Mouse (Mus musculus) forebrain, embryonic 10.5 days (tissue): ENCODE measurements at regions not wholly inside any gene's neighbourhood (a gene's known extent, or its start where the extent isn't known, plus 50 kb on each side); places are given as distances from the start of the nearest gene placed in this dataset.

ENCODE experiments used
- DNase-seq: peaks from one replicate; pipeline ENCODE4 v3.0.0-alpha.2; 2017; ENCODE audit warnings: low spot score; ENCODE audit errors: extremely low spot score
- H3K27ac ChIP-seq: fragments of 300-500 bp; sonication (generic); 2 replicates; pipeline ENCODE4 v1.5.1; 2016; ENCODE audit warnings: mild to moderate bottlenecking
- H3K27me3 ChIP-seq: fragments of 300-500 bp; sonication (generic); 2 replicates; pipeline ENCODE4 v1.6.1; 2016; ENCODE audit warnings: mild to moderate bottlenecking; ENCODE audit not compliant: poor library complexity, severe bottlenecking
- H3K36me3 ChIP-seq: fragments of 300-500 bp; sonication (generic); replicated peaks from 2 replicates; pipeline ENCODE4 v1.6.1; 2016; ENCODE audit warnings: mild to moderate bottlenecking, moderate library complexity
- H3K4me1 ChIP-seq: fragments of 300-500 bp; sonication (generic); 2 replicates; pipeline ENCODE4 v1.6.1; 2016
- H3K4me3 ChIP-seq: fragments of 300-500 bp; sonication (generic); 2 replicates; pipeline ENCODE4 v1.5.1; 2016; ENCODE audit warnings: mild to moderate bottlenecking, moderate library complexity
- H3K9me3 ChIP-seq: fragments of 300-500 bp; sonication (generic); 2 replicates; pipeline ENCODE4 v1.6.1; 2016; ENCODE audit warnings: mild to moderate bottlenecking, moderate library complexity
- WGBS: fragments of 180-500 bp; shearing (Covaris S2); methylation state at CpG from one replicate; pipeline ENCODE4 v1.1.7; 2016; 5-methylcytosine and 5-hydroxymethylcytosine counted together

GRCm38 (mm10) chr17:50453524-50453923 is 55.7 kb upstream of the Plcl2 start:
- Histone ChIP-seq H3K27ac (no peak overlapping the region), H3K4me1 (peaks cover 5% of the 10 kb centered on the region; the same call in 1 of the 2 replicates), H3K36me3 (no peaks in the 10 kb centered on the region), H3K27me3 (no peaks in the 10 kb centered on the region), H3K9me3 (no peaks in the 10 kb centered on the region), H3K4me3 (no peak overlapping the region)
- no peak for DNase-seq

DNA sequence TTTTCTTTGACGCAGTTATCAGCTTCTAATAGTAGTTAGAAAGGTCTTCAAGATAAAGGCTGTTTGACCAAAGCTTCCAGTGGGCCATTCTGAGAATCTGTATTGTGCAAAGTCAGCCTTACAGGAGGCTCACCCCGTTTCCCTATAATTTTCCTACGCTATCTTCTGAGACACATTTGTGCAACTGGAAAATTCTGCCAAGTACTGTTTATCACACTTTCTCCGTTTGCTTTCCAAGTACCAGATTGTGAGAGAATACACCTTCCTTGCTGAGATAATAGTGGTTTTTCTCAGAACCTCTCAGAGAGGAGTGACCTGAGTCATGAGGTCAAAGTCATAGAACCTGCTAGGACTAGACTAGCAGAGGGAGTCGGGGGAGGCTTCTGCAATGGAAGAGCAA is 55.2 kb upstream of the Plcl2 start:
- DNase-seq, result no peak
- H3K9me3 ChIP-seq, result no peaks in the 10 kb centered on the region
- no peaks in the 10 kb centered on the region for H3K36me3 ChIP-seq
- H3K27me3 ChIP-seq, result no peaks in the 10 kb centered on the region
- no peak overlapping the region for H3K4me3 ChIP-seq
- H3K4me1 ChIP-seq, result peaks cover 5% of the 10 kb centered on the region; the same call in 1 of the 2 replicates
- no peak overlapping the region for H3K27ac ChIP-seq
- 92% methylated on average over 5 of the region's 5 CpGs for WGBS

DNA sequence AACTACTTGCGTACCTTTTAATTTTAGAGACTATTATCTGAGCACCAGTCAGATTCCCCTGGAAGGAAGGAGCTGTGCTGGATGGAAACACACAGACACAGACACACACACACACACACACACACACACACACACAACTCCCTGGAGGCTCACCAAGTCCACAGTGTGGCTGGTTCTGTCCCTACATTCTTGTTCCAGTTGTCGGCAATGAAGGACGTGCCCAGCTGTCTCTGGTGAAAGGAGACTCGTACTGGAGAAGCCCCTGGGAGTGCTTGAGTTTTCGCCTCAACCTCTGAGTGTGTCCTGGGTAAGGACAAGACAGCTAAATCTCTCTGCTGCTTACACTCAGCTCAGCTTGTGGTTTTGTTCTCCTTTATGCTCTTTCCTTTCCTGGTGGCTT is 54.3 kb upstream of the Plcl2 start:
- WGBS, result 82% methylated on average over 5 of the region's 5 CpGs
- H3K9me3 ChIP-seq, result no peaks in the 10 kb centered on the region

GRCm38 (mm10) chr17:50455719-50456118 is 53.5 kb upstream of the Plcl2 start:
- 93% methylated on average over 10 of the region's 10 CpGs for WGBS
- no peaks in the 10 kb centered on the region for H3K27me3 ChIP-seq
- no peaks in the 10 kb centered on the region for H3K4me1 ChIP-seq
- H3K36me3 ChIP-seq, result no peaks in the 10 kb centered on the region
- H3K27ac ChIP-seq, result no peak overlapping the region
- no peak for DNase-seq
- no peaks in the 10 kb centered on the region for H3K9me3 ChIP-seq
- no peak overlapping the region for H3K4me3 ChIP-seq

More for the DNA sequence above, 54.3 kb upstream of the Plcl2 start:
- no peak for DNase-seq
- H3K4me3 ChIP-seq, result no peak overlapping the region
- H3K27me3 ChIP-seq, result no peaks in the 10 kb centered on the region
- no peaks in the 10 kb centered on the region for H3K36me3 ChIP-seq
- peaks cover 5% of the 10 kb centered on the region; the same call in 1 of the 2 replicates for H3K4me1 ChIP-seq
- no peak overlapping the region for H3K27ac ChIP-seq

DNA sequence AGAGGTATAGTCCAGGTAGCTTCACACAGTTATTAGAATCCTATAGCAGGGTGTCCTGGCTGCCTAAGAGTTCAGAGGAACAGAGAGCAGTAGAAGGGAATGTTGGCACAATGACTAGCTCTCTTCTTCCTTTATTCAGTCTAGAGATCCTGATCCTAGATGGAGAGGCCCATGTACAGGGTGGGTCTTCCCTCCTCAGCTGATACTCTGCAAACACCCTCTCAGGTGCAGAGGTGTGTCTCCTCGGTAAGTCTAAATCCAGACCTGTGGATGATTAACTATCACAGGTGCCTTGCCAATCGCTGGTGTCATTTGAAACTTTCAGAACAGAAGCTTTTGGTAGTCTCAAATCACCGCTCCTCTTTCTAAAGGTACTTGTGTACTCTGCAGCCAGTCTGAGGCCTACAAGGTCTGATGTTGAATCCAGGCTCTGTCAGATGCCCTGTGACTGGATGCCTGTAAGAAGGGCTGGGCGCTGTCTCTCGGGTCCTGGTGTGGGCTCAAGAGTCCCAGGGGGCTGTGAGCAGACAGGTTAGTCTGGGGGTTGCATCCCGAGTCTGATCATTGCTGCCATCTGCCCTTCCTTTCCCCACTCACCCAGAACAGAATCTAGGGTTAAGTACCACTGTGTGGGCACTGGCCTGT is 52.0 kb upstream of the Plcl2 start:
- DNase-seq, result no peak
- Histone ChIP-seq H3K4me3 (no peak overlapping the region), H3K9me3 (no peaks in the 10 kb centered on the region), H3K27me3 (no peaks in the 10 kb centered on the region), H3K36me3 (no peaks in the 10 kb centered on the region), H3K4me1 (no peaks in the 10 kb centered on the region), H3K27ac (no peak overlapping the region)
- WGBS, result 88% methylated on average over 6 of the region's 6 CpGs

GRCm38 (mm10) chr17:50458232-50458631 is 51.0 kb upstream of the Plcl2 start:
- H3K9me3 ChIP-seq, result no peaks in the 10 kb centered on the region
- no peaks in the 10 kb centered on the region for H3K4me1 ChIP-seq
- 93% methylated on average over 4 of the region's 4 CpGs for WGBS
- DNase-seq, result no peak
- H3K36me3 ChIP-seq, result no peaks in the 10 kb centered on the region
- H3K27me3 ChIP-seq, result no peaks in the 10 kb centered on the region
- H3K4me3 ChIP-seq, result no peak overlapping the region
- no peak overlapping the region for H3K27ac ChIP-seq
